Mouse (Mus musculus): Measurements from ENCODE around the gene Gm10295. TPM values are rescaled to one million over a fixed set of nuclear protein-coding genes. Genes with fewer than 3 reads are reported as not detected.

Gene Gm10295
- polyA plus RNA-seq (2016; fragmentation: Nextera tagmentation; extraction: Ambion mirVana) = 0.05 TPM in 1 of 2 replicates, not detected in the other

- Histone ChIP-seq H3K36me3 (no peaks in the 10 kb centered on the region), H3K9me3 (no peaks in the 10 kb centered on the region), H3K27me3 (ENCODE audit: insufficient read depth, poor library complexity, severe bottlenecking) (peaks cover 8% of the 10 kb centered on the region; the same call in 1 of the 2 replicates), H3K4me1 (replicated peaks) (peaks cover 17% of the 10 kb centered on the region), H3K4me3 (peak within 1 kb of the TSS; percentile 16), H3K27ac (peak within 1 kb of the TSS; percentile 64)
- 10% methylated on average over 11 of the region's 11 CpGs for WGBS
- peak; percentile 41 for DNase-seq (ENCODE audit: low spot score)
Measured at GRCm38 (mm10) chr7:71351364-71351763, at the start of gene Gm10295. Gene Gm10295 (minus strand): TSS chr7:71351485.

GRCm38 (mm10) chr7:71401032-71401431, 49.7 kb upstream of the Gm10295 start:
- no peak overlapping the region for H3K4me3 ChIP-seq
- no peak for DNase-seq (ENCODE audit: low spot score)
- H3K4me1 ChIP-seq (replicated peaks) = no peaks in the 10 kb centered on the region; the same call in 1 of the 2 replicates
- no peak overlapping the region for H3K27ac ChIP-seq
- H3K36me3 ChIP-seq = no peaks in the 10 kb centered on the region
- 85% methylated on average over 2 of the region's 2 CpGs for WGBS
- H3K27me3 ChIP-seq (ENCODE audit: insufficient read depth, poor library complexity, severe bottlenecking) = peaks cover 2% of the 10 kb centered on the region; the same call in 1 of the 2 replicates
- H3K9me3 ChIP-seq = no peaks in the 10 kb centered on the region

DNA sequence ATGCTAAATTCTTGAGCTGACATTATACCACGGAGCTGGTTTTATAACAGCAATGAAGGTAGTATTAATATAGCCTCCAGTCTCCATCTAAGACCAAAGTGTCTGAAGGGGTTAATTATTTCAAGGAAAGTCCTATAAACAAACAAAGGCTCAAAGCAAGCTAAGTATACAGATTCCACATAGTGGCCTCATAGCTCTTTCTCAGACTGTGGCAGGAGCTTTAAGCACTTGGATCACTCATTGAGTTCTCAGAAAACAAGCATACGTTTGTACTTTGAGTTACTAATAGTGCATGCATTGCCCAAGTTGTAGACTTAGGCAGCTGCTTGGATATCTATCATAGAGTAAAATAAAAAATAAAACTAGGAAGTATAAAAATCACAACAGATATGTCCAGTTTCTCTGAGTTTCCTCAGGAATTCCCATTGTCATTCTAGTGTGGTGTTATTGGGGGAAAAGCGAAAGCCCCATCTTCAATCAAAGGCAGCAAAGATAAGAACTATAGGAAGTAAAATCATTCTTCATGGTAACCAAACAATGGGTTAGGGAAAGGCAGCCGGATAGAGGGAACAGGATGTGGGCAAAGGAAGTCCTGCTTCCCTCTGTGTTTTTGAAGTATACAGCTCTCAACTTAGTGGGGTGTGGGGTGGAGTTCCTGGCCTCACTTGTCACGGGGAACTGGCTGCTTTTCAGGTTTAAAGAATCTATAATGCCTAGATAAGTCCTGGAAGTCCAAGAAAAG, 48.8 kb upstream of the Gm10295 start:
- H3K27me3 ChIP-seq (ENCODE audit: insufficient read depth, poor library complexity, severe bottlenecking) = peaks cover 2% of the 10 kb centered on the region; the same call in 1 of the 2 replicates
- no peak overlapping the region for H3K27ac ChIP-seq
- no peak for DNase-seq (ENCODE audit: low spot score)
- H3K9me3 ChIP-seq = no peaks in the 10 kb centered on the region
- no peaks in the 10 kb centered on the region for H3K36me3 ChIP-seq
- H3K4me1 ChIP-seq (replicated peaks) = no peaks in the 10 kb centered on the region
- WGBS = 70% methylated on average over 5 of the region's 5 CpGs
- no peak overlapping the region for H3K4me3 ChIP-seq

GRCm38 (mm10) chr7:71398959-71399756, 47.9 kb upstream of the Gm10295 start:
- DNase-seq (ENCODE audit: low spot score) = no peak
- Histone ChIP-seq H3K4me1 (replicated peaks) (no peaks in the 10 kb centered on the region), H3K9me3 (no peaks in the 10 kb centered on the region), H3K4me3 (no peak overlapping the region), H3K27ac (no peak overlapping the region), H3K27me3 (ENCODE audit: insufficient read depth, poor library complexity, severe bottlenecking) (peaks cover 2% of the 10 kb centered on the region; the same call in 1 of the 2 replicates), H3K36me3 (no peaks in the 10 kb centered on the region)
- WGBS = 88% methylated on average over 10 of the region's 10 CpGs

- DNase-seq (ENCODE audit: low spot score) = no peak
- WGBS = 86% methylated on average over 1 of the region's 1 CpGs
- H3K27ac ChIP-seq = no peak overlapping the region
- H3K36me3 ChIP-seq = no peaks in the 10 kb centered on the region
- no peak overlapping the region for H3K4me3 ChIP-seq
- H3K4me1 ChIP-seq (replicated peaks) = no peaks in the 10 kb centered on the region
- H3K27me3 ChIP-seq (ENCODE audit: insufficient read depth, poor library complexity, severe bottlenecking) = peaks cover 2% of the 10 kb centered on the region; the same call in 1 of the 2 replicates
- H3K9me3 ChIP-seq = no peaks in the 10 kb centered on the region
Measured at GRCm38 (mm10) chr7:71398389-71398788, 47.1 kb upstream of the Gm10295 start.

DNA sequence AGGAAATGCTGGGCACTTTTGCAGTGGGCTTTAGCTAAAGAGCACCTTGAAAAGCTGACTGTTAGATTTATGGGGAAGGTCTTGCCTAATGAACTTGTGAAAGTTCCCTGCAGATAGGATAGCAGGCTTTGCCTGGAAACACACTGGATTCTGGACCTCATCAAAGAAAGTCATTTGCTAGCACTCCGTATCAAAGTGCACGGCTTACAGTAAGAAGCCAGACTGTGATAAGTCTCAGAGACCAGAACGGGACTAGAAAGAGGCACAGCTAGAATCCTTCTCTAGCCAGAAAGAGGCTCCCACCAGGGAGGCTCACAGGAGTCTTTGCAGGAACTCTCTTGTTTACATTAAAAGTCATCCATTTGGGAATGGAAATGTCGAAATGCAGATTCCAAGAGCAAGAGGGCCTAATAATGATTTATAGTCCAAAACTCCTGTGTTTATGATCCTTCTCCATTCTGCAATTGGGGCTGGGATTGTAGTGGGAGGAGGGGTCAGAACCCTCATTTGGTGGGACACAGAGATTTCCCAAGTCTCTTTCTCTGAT, 41.6 kb upstream of the Gm10295 start:
- no peaks in the 10 kb centered on the region for H3K9me3 ChIP-seq
- no peaks in the 10 kb centered on the region for H3K4me1 ChIP-seq (replicated peaks)
- 50% methylated on average over 4 of the region's 4 CpGs for WGBS
- no peak overlapping the region for H3K4me3 ChIP-seq
- DNase-seq (ENCODE audit: low spot score) = no peak
- no peaks in the 10 kb centered on the region for H3K36me3 ChIP-seq
- H3K27me3 ChIP-seq (ENCODE audit: insufficient read depth, poor library complexity, severe bottlenecking) = peaks cover 11% of the 10 kb centered on the region; the same call in 1 of the 2 replicates
- no peak overlapping the region for H3K27ac ChIP-seq

DNA sequence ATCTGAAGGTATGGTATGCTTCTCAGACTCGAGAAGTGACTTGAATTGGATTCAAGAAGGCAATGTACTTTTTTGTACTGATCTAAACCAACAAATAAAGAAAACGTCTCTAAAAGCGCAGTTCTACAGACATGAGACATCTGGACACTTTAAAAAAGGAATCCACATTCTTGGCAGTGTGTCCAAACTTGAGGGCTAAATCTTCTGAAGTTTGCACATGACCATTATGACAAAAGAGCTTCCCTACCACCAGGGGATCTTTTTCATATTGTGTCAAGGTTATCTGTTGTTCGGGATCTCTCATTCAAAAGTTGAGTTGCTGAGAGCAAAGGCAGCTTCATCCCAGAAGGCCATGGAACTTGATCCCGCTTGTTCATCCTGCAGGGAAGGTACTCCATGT, 40.0 kb upstream of the Gm10295 start:
- peaks cover 17% of the 10 kb centered on the region for H3K27me3 ChIP-seq (ENCODE audit: insufficient read depth, poor library complexity, severe bottlenecking)
- no peaks in the 10 kb centered on the region for H3K36me3 ChIP-seq
- 82% methylated on average over 5 of the region's 5 CpGs for WGBS

GRCm38 (mm10) chr7:71390291-71390690, 39.0 kb upstream of the Gm10295 start:
- H3K4me1 ChIP-seq (replicated peaks) = peaks cover 19% of the 10 kb centered on the region
- H3K9me3 ChIP-seq = no peaks in the 10 kb centered on the region
- no peak overlapping the region for H3K27ac ChIP-seq
- DNase-seq (ENCODE audit: low spot score) = no peak
- no peaks in the 10 kb centered on the region for H3K36me3 ChIP-seq
- H3K4me3 ChIP-seq = no peak overlapping the region
- 91% methylated on average over 2 of the region's 2 CpGs for WGBS
- peaks cover 20% of the 10 kb centered on the region for H3K27me3 ChIP-seq (ENCODE audit: insufficient read depth, poor library complexity, severe bottlenecking)

More for the DNA sequence above, 40.0 kb upstream of the Gm10295 start:
- no peak for DNase-seq (ENCODE audit: low spot score)
- Histone ChIP-seq H3K9me3 (no peaks in the 10 kb centered on the region), H3K4me3 (no peak overlapping the region), H3K4me1 (replicated peaks) (peaks cover 9% of the 10 kb centered on the region; the same call in 1 of the 2 replicates), H3K27ac (no peak overlapping the region)

- Histone ChIP-seq H3K36me3 (no peaks in the 10 kb centered on the region), H3K27me3 (ENCODE audit: insufficient read depth, poor library complexity, severe bottlenecking) (peaks cover 30% of the 10 kb centered on the region), H3K4me1 (replicated peaks) (peaks cover 62% of the 10 kb centered on the region), H3K4me3 (no peak overlapping the region), H3K9me3 (no peaks in the 10 kb centered on the region), H3K27ac (peak overlapping the region; percentile 92)
- no peak for DNase-seq (ENCODE audit: low spot score)
- WGBS = 23% methylated on average over 6 of the region's 6 CpGs
Measured at GRCm38 (mm10) chr7:71386050-71386449, 34.8 kb upstream of the Gm10295 start.

GRCm38 (mm10) chr7:71384921-71385320, 33.6 kb upstream of the Gm10295 start:
- Histone ChIP-seq H3K9me3 (no peaks in the 10 kb centered on the region), H3K27ac (peak overlapping the region; percentile 92), H3K4me3 (no peak overlapping the region), H3K4me1 (replicated peaks) (peaks cover 73% of the 10 kb centered on the region), H3K27me3 (ENCODE audit: insufficient read depth, poor library complexity, severe bottlenecking) (peaks cover 30% of the 10 kb centered on the region), H3K36me3 (no peaks in the 10 kb centered on the region)
- no peak for DNase-seq (ENCODE audit: low spot score)
- WGBS = 36% methylated on average over 7 of the region's 7 CpGs

- no peaks in the 10 kb centered on the region for H3K36me3 ChIP-seq
- peak overlapping the region; percentile 40 for H3K4me3 ChIP-seq
- H3K9me3 ChIP-seq = no peaks in the 10 kb centered on the region
- WGBS = 6% methylated on average over 20 of the region's 20 CpGs
- peaks cover 22% of the 10 kb centered on the region for H3K27me3 ChIP-seq (ENCODE audit: insufficient read depth, poor library complexity, severe bottlenecking)
- peak; percentile 78 for DNase-seq (ENCODE audit: low spot score)
- H3K4me1 ChIP-seq (replicated peaks) = peaks cover 87% of the 10 kb centered on the region
- H3K27ac ChIP-seq = peak overlapping the region; percentile 92
Measured at GRCm38 (mm10) chr7:71383341-71384130, 32.3 kb upstream of the Gm10295 start.

All from hindbrain, embryonic 10.5 days (tissue).